Mouse (Mus musculus): ENCODE data around the gene Acox2.
A peak's percentile ranks its signal among the peaks of the same experiment; 100 is the strongest.

Gene Acox2

DNA sequence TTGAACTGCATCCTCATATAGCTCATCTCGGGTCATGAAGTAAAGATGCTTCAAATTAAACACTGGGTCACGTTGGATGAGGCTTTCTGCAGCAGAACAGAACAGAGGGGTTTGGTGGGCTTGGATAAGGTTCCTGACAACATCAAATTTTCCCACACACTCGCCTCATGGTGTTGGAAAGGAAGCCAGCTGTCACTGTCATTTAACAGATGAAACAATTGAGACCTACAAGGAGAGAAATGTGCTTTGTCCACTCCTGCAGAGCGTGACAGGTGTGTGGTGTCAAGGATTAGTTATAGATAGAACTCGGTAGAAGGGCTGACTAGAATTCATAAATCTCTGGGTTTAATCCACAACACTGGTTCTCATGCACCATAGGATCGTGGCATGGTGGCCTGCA, 3.1 kb downstream of the Acox2 start:
- TF ChIP-seq GATA4 (IDR thresholded peaks at IDR 0.05; ENCODE audit: insufficient replicate concordance, low read length), result no peak

DNA sequence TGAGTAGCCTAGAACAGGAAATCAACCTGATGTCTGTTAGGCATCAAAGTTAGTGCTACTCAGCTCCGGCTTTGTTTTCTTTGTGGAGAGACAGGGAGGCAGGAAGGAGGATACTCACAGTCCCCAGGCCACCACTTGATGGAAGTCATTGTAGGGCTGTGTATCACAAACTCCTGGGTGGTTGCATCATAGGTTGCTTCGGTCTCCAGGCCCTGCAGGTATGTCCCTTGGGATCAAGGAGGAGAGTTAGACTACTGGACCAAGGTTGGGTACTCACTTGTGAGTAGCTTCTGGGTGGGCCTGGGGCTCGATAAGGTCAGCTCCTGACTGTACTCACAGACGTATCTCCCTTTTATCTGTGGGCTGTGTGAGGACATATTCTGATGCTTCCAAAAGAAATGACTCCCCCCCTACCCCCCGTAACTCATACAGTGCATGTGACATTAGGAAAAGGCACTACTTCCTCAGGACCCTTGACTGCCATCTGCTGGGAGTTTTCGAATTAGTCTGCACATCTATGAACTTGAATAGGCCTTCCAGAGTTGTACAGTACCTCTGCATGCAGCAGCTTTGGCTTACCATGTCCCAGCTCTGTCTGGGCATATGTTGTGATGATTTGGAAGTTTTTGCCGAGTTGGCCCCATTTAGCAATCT, 4.0 kb downstream of the Acox2 start:
- no peak for TF ChIP-seq GATA4 (IDR thresholded peaks at IDR 0.05; ENCODE audit: insufficient replicate concordance, low read length)

DNA sequence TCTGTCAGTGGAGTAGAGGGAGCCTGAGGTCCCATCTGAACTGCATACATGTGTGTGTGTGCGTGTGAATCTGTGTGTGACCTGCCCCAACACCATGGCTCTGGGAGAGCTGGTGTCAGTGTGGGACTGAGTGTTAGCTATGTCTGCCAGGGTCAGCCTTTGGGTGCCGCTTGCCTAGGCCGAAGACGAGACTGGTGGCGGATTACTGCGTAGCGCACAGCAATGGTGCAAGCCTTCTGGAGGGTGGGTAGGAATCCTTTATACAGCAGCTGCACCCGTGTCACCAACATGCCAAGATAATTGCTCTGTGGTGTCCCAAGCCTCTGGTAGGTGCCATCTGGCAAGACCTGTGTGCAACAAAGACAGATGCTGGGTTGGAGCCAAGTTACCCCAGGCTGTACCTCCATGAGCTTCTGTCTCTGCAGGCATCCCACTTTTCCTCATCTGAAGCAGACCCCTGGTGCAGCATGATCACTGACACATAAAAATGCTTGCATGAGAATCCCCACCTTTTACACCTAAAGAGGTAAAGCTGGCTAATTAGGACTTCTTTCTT, 7.7 kb downstream of the Acox2 start:
- TF ChIP-seq GATA4 (IDR thresholded peaks at IDR 0.05; ENCODE audit: insufficient replicate concordance, low read length), result no peak

DNA sequence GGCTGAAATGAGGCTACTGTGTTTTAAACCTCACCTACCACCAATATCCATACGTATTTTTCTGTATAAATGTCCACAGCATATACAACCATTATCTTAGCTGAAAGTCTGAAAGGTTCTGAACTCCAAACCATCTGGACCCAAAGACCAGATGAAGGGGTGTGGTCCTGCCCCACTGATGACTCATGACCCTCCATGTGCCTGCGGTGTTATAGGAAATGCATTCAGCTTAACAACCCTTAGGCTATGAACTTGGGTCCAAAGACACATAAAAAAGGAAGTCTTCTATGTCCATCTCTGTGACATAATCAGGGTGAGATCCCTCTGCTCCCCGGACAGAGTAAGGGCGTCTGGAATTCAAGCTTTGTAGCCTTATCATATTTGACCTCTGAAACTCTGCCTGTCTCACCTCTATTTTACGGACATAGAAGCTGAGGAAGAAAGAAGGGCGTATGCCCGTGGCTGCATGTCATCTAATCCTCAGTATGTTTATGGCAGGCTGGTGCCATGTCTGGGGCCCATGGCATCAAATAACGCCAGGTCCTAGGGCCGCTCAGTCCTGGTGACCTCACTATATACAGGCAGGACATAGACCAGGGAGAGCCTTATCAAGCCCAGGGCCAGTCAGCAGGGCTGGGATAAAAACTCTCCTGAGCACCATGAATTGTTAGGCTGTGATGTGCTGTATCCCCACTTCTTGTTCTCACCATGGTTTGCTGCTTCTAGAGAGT, 8.8 kb downstream of the Acox2 start:
- TF ChIP-seq GATA4 (IDR thresholded peaks at IDR 0.05; ENCODE audit: insufficient replicate concordance, low read length), result no peak

DNA sequence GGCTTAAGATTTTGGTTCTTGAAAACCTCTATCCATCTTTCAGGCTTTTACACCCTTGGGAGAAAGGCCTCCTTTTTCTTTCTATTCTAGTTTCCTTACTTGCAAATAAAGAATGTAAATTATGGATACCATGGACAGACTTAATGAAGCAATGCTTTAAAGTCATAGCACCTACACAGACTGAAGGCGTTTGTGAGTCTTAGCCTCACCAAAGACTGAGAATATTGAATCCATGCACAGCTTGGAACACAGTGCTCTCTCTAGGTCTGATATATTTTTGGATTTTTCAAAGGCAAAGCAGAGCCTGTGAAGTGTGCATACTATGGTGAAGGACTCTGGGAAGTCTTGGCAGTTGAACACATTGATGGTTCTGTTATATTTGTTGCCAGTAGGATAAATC, 9.9 kb downstream of the Acox2 start:
- no peak for TF ChIP-seq GATA4 (IDR thresholded peaks at IDR 0.05; ENCODE audit: insufficient replicate concordance, low read length)

DNA sequence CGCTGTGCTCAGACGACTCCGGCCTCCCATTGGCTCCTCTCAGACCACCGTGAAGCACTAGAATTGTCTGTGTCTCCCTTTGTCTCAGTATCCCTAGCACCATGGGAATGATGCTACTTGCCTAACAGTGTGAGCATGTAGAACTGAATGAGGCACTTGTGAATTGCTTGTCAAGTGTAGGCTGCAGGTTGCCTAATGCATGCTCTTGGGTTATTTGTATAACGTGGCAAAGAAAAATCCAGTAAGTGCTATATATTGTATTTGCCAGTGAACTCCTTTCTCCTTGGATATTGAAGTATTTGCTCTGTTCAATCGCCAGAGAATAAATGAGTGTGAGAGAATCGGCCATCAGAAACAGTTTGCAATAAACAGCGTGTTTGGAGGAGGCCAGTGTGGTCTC, 12.3 kb downstream of the Acox2 start:
- no peak for TF ChIP-seq GATA4 (IDR thresholded peaks at IDR 0.05; ENCODE audit: insufficient replicate concordance, low read length)

DNA sequence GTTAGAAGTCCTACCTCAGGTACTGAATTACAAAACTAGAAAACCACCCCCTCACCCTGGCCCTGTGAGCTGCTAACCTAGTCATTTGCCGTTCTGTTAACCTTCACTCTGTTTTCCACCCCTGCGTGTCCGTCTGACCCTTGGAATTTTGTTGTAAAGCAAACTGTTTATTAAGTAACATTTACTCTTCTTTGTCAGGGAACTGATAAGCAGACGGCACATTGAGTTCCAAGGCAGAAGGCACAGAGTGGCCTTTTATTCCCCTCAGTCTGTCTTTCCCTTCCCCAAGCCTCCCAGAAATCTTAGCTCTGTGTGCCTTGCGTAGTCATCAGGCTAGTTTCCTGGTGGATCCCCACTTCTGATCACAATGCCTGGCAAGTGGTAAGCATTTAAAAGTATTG, 14.9 kb downstream of the Acox2 start:
- TF ChIP-seq GATA4 (IDR thresholded peaks at IDR 0.05; ENCODE audit: insufficient replicate concordance, low read length), result peak; percentile 100

DNA sequence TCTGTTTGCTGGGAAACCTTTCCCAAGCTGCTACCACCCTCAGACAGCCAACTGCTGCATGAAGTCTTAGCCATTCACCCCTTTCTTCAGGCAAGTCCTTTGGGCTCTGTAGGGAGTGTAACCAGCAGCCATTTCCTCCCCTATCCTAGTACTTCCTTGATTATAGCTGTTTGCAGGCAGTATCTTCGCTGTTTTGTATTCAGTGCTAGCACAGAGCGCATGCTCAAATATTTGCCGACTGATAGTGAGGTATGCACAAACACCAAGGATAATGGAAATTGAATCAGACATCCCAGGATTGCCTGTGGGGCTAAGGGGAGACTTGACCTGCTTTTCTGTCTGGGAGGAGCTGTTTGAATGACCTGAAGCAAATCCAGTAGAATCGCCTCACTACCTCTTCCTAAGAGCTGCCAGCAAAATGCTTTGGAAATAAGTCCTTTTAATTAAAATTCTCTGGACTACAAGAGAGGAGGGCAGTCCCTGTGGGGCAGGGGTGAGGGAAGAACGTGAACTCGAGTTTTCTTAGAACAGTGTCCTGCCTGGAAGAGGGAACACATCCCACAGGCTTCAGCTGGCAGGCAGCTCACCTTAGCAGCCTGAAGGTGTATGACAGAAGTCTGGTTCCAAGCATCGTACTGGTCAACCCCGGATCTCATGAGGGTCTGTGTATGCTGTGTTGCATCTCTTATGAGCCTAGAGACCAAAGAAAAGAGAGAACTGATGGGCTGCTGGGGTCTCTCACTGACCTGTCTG, 15.8 kb downstream of the Acox2 start:
- no peak for TF ChIP-seq GATA4 (IDR thresholded peaks at IDR 0.05; ENCODE audit: insufficient replicate concordance, low read length)

DNA sequence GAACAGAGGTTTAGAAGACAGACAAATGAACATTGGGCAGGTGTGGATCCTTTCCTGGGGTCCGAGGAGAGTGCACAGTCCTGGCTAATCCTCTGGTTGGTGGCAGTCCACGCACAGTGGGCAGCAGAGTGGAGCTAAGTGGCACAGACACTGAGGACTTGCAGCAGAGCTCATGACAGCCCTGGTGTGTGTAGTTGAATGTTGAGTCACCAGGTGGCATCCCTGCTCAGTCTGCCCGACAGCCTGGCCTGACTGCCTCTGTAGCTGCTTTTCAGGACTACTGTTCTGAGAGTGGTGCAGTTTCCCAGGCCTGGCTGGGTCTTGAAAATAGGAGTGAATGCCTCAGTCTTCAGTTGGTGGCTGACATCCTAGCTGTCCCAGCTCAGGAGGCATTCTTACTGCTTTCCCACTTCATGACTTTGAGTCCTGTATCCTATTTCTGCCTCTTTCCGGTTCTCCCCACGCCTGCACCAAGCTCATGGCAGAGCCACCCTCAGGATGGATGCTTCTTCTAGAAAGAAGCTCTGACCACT, 16.7 kb downstream of the Acox2 start:
- TF ChIP-seq GATA4 (IDR thresholded peaks at IDR 0.05; ENCODE audit: insufficient replicate concordance, low read length), result no peak

DNA sequence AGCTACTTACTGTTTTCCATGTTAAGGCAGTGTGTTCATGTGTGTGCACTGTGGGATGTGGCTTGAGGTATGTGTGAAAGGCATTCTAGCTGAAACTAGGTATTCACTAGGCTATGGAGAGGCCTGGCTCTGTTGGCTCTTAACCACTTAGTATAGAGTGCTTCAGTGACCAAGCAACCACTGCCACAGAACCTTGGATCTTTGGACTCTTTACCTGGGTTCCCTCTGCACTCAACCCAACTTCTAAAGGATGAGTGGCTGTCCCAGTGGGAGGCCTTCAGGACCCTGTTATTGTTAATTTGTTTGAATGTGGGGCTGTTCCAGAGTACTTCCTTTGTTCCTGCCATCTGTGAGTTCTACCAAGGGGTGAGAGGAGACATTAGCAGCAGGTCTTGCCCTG, 17.3 kb downstream of the Acox2 start:
- TF ChIP-seq GATA4 (IDR thresholded peaks at IDR 0.05; ENCODE audit: insufficient replicate concordance, low read length), result no peak

DNA sequence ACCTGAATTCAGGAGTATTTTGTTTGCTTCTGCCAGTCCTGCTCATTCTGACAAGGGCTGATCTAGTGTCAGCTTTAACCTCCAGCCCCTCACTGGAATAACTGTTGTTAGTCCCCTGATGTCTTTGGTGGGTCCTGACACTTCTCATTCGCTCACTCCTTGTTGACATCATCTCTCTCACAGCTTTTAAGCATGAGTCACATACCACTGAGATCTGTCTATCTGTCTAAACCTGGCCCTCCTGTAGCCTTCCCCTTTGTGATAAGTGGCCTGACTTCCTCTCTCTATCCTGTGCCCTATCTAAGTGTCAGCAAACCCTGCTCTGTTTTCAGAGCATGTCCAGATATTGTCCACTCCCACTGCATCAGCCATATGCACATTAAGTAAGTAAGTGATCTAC, 25.9 kb downstream of the Acox2 start:
- no peak for TF ChIP-seq GATA4 (IDR thresholded peaks at IDR 0.05; ENCODE audit: insufficient replicate concordance, low read length)

DNA sequence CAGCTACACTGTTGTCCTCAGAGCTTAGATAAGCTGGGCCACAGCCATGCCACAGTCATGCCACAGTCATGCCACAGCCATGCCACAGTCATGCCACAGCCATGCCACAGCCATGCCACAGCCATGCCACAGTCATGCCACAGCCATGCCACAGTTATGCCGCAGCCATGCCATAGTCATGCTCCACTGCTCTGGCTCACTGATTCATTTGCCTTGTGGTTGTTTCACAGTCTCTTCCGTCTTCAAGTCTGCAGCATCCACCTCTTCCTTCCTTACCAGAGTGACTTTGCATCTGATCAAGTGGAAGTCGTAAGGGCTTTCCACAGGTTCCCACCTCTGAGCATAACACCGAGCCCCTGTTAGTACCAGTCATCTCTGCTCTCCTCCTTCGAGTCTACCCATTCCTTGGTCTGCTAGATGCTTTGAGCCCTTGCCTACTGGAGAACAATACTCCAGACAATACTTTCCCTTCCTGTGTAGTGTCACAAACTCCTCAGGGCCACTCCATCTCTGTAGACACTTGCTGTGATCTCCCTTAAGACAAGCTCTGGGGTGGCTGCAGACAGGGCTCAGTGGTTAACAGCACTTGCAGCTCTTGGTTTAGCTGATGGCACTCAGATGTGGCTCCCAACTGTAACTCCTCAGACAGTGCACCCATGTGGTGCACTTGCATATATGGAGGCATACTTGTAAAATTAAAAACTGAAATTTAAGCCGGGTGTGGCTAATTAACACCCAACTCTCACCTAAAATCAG, 26.8 kb downstream of the Acox2 start:
- TF ChIP-seq GATA4 (IDR thresholded peaks at IDR 0.05; ENCODE audit: insufficient replicate concordance, low read length), result no peak

DNA sequence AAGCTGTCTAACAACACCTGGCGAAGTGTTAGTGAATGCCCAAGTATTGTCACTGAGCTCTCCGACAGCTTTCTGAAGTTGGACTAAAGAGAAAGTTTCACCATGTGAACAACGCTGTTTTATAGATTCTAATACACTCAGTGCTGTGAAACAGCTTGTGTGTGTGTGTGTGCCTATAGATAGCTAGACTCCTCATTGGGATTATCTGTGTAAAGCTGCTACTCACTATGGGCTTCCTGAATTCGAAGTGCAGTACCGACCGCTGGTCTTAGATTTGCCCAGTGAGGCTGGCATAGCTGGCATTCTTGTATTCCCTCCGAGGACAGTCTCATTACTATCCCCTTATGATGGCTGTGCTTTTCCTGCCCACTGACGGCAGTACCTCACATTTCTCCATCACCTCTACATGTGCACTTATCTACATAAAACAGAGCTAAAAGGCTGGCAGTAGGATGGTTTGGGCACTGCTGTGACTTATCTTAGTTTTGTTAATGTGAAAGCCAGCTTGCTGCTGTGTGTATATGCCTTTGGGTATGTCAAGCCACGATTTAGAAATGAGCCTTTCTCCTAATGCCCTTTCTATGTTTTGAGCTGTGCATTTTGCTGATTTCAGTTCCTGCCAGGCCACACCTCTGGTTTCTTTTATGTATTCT, 29.7 kb downstream of the Acox2 start:
- TF ChIP-seq GATA4 (IDR thresholded peaks at IDR 0.05; ENCODE audit: insufficient replicate concordance, low read length), result no peak

DNA sequence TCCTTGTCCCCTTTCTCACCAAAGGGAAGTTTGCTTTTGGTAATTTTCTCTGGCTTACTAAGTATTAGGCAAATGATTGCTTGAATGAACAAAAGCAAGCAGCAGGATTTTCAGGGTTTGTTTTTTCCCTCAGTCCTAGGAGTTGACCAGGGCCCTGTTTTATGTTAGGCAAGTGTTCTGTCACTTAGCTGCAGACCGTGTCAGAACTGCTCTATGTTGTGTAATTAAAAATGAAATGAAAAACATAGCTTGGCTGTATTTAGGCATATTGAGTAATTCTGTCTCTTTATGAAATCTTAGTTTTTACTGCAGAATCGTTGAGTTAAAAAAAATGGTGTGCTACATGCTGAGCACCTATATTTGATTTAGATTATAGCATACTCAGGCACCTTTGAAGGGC, 34.3 kb downstream of the Acox2 start:
- no peak for TF ChIP-seq GATA4 (IDR thresholded peaks at IDR 0.05; ENCODE audit: insufficient replicate concordance, low read length)

All from liver, adult (tissue).